Mouse (Mus musculus) cerebellum, adult (tissue): ENCODE data around the gene Trhr2.

Experiments
- ATAC-seq: cut with Nextera tagmentation; 2 replicates; pipeline ENCODE4 v1.9.2; 2017; ENCODE audit warnings: mild to moderate bottlenecking, moderate library complexity, mixed read lengths; ENCODE audit not compliant: insufficient number of reproducible peaks, low FRiP score, low TSS enrichment

Trhr2 gene

DNA sequence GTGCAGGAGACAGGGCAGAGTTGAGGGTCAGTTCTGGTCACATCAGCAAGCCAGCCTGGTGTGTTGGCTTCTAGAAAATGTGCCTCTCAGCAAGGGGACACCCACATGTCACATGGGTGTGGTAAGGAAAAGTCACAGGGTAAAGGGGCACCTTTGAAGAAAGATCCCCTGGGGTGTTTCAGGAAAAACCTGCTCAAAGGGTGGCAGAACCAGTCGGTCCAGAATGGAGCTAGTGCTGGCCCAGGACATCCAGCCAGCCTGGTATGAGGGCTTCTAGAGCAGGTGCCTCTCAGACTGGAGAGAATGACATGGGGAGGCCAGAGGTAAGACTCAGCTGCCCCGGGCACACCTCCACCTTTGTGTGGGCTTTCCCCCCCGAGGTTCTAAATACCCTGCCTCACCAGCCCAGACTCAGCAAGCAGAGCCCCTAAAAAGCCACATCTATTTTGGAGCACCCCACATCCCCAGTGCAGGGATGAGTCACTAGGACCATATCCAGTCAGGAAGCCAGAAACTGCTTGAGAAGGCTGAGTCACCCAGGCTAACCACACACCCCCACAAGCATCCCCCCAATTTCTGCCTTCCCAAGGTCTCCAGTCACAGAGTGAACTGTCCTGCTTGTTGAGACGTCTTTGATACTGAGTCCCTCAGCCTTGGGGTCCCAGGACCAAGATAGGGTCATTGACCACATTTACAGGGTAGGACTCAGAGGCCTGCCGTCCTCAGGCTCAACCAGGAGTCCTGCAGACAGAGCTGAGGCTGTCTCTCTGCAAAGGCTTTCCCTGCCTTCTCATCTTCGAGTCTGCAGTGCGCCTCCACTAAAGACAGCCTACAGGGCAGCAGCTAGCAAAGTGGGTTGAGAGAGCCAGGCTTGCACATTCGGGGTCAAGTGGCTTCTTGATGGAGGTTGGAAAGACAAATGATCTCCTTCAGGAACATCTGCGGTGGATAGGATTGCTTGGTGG lies 4.6 kb downstream of the Trhr2 start:
- no peak for ATAC-seq

DNA sequence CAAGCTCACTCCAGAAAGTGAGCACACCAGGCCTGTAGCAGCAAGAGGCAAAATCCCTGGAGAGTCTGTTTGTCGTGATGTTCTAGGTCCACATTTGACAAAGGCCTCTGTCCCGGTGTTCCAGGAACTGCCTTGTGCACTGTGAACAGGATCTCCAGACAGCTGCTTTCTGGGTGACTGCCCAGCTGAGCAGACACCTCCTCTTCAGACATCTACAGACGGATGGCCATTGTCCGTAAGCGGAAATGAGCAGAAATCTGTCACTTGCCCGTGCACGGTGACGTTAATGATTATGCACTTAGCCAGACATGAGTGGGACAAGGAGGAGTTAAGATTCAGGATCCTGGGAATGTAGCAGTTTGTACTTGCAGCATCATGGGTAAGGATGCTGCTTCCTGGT lies 6.4 kb downstream of the Trhr2 start:
- ATAC-seq = no peak

DNA sequence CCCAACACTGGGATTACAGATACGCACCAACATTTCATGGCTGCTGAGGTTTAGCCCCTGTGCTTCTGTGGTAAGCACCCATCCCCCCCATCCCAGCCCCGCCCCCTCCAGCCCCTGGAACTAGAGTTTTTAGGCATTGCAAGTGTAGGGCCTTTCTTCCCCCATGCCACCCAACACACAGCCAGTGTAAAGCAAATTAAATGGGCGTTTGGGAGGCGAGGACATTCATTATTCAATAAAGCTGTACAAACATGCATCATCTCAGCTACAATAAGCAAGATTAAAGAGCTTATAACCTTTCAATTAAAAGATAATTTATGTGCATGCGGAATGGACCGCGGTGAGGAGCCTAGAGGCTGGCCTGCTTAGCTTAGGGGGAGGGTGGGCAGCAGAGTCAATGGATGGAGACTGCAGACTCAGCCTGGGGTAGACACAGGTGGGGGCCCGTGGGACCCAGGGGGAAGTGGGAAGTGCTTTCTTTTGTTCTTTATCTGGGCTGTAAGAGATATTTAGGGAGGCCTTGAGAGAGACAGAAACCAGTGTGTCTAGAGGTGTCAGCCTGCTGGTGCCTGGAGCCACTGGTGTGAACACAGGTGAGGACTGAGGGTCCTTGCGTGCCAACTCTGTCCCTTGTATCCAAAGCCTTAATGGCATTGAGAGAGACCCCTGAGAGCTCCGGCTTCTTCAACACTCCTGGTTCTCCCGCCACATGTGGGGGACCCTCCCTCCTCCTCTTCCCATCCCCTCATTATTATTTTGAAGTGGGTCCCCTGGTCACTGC lies 10.0 kb downstream of the Trhr2 start:
- no peak for ATAC-seq

DNA sequence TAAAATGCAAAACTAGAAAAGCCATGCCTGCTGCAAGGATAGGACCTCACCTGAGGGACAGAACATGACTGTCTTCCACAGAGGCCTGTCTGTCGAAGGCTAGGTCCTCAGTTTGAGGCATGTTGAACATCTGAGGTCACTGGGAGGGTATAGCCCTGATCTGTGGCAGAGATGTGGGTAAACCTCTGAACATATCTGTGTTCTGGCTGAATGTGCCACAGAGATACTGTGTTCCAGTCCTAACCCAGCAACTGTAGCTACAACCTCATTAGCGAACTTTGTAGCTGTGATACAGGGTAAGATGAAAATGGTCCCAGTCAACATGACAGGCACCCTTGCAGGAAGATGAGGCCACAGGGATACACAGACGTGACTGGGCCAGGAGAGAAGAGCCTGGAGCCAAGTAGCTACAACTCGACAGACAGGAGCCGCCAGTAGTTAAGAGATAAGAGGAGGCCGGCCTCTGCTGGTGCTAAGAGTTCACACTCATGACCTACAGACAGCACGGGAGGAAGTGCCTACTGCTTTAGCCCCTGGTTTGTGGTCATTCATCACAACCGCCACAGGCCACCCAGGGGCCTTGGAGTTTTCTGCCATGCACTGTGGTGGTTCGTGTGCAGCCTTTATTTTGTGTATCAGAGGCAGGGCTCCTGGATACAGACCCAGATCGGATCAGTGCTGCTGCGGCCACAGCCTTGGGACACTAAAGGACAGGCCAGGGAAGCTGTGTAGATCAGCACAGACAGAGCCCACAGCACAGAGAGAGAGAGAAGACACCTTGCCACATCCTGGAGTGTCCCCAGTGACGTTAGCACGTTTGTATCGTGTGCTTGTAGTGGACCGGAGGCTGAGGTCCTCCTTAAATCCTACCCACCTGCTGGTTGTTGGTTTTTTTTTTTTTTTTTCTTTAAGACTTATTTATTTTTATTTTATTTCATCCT lies 10.9 kb downstream of the Trhr2 start:
- ATAC-seq = no peak

DNA sequence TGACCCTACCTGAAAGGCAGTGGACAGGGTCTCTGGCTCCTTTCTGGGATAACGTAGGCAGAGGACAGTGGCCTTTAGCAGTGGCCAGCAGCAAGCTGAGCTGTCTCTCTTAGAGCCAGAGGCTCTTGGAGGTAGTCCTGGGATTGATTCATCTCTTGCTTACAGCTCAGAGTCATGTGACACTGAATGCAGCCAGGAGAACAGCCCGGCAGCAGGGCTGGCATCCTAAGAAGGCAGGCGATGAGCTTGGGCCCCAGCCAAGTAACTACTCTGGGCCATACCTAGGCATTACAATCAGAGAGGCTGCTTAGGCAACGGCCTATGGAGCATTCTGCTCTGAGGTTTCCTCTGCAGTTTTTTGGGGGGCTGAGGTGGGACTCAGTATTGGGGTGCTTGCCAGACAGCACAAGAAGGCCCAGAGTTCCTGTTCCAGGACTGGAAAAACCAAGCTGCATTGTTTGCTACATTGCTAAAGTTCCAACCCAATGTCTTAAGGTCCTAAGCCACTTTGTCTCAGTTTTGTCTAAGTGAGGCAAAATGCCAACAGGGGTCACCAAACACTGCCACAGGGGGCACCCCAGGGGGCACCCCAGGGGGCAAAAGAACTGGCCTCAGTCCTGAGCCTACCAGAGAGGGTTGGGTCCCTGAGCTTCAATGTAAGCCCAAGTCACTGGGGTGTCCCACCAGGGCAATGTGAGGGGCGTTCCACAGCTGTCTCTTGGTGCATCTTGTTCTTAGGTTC lies 12.6 kb downstream of the Trhr2 start:
- ATAC-seq = peak; percentile 74

DNA sequence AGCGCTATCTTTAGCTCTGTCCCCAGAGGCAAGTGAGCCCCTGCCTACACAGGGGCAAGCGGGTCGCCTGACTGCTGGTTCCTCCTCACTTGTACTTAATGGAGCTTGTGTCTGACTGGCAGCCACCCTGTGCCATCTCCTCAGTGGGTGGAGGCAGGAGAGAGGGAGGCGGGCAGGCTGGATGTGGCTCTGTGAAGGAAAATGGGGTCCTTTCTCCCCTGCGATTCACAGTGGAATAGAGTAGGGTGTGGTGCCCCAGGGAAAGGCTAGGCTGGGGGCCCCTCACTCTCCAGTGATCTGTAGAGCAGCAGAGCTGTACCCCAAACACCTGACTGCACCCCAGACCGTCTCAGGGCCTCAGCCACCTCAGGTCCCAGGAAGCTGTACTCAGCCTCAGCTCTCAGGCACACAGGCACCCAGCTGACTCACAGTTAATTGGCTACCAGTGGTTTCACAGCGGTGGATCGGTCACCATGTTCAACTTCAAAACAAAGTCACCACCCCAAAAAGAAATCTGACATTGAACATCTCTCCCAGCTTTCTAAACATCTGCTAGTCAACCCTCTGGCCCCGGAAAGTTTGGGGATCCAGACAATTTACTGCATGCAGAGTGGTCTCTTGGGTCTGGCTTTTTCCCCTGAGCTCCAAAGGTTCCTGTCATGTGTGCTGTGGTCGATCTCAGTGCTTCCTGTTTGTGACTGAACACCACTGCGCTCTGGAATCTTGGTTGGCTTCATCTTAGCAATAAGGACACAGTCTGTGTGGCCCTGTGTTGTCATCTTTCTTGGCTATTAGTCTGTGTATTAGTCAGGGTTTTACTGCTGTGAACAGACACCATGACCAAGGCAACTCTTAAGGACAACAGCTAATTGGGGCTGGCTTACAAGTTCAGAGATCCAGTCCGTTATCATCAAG lies 15.1 kb downstream of the Trhr2 start:
- no peak for ATAC-seq

DNA sequence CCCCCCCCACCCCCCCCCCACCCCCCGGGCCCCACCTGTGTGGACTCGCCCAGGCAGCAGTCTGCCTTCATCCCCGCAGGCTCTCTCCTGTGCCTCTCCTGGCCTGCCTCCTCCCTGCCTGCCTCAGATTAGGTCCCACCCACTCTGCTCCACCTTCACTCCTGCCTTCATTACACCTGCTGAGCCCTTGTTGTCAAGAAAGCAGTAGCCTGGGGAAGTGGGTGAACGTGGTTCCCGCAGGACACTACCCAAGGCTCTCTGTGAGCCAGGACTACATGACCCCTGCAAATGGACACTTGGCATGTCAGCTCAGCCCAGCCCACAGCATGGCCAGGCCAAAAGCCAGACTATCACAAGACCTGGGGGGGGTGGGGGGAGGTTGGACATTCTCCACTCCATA lies 16.3 kb downstream of the Trhr2 start:
- ATAC-seq = 0 out of 2 replicates have a peak, but pooled peaks have one; percentile 7

DNA sequence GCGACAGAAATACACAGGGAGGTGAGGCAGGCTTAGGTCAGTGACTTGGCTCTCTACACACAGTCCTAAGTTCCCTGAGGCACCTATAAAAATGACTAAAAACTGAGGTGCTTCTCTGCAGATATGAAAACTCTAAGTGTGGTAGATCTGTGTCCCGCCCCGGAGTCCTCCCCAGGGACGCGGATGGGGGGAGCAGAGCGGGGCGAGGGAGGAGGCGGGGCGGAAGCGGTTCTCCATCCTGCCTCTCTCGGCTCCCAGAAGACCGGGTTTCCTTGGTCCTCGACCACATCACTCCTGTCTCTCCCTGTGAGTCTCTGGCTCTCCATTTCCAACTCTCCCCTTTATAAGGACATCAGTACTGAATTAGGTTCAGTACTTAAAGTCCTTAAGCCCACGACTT lies 16.8 kb downstream of the Trhr2 start:
- ATAC-seq = no peak

DNA sequence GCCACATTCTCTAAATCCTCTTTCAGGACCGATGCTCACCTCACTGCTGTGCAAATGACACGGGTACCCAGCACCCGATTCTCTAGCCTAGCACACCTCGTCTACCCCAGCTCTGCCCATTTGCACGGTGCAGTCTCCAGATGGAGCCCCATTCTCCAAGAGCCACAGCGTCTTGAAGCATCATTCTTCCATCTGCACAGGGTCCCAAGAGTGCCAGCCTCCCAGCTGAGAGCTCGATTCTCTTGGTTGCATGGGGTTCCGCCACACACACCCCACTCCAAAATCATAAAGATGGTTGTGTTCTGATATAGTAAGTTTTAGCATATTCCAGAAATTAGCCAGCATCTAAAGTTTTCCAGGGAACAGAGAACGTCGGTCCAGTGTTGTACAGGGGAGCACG lies 17.2 kb downstream of the Trhr2 start:
- no peak for ATAC-seq

DNA sequence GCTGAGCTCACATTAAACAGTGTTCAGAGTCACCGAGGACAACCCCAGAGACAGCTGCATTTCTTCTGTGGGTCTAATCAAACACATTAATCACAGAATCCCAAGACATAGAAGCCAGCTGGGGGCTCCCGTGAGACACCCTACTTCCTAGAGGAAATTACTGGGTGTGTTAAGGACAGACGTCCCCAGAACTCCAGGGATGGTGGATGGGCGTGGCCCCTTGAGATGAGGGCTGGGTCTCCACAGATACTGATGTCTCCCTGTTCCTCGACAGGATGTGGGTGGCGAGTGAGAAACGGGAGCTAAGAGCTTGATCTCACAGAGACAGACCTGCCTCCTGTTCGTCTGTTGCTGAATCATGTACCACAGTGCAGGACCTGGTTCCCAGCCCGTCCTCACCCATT lies 17.7 kb downstream of the Trhr2 start:
- ATAC-seq = no peak

DNA sequence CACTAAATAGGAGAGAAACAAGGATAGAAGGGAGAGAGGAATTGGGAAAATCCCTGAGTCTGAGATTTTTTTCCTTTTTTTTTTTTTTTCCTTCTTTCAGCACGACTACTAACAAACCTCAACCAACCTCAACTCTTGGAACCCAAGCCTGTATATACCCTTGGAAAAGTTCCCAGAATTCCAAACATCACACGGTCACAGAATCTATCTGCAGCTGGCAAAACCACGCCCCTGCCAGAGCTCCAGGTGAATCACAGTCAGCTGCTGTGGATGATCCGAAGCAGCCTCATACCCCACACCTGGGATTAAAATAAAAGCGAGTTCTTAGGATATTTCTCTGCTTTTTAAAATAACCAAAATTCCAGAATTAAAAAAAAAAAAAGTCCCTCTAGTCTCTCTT lies 18.2 kb downstream of the Trhr2 start:
- no peak for ATAC-seq

DNA sequence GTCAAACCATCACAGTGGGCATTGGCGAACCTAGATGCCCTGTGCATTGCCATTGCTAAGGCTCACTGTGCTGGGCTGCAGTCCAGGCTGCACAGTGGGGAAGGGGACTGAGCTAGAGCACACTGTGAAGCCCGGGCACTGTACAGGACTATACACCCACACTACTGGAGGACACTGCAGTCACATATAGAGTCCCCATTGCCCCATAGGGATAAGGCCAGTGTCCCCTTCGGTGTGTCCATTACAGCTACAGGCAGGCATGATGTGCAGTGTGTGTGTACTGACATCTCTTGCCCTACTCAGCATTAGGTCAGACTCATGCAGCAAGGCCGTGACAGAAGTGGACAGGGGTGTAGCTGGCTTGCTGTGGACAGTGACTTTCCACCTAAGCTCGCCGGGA lies 18.8 kb downstream of the Trhr2 start:
- no peak for ATAC-seq

DNA sequence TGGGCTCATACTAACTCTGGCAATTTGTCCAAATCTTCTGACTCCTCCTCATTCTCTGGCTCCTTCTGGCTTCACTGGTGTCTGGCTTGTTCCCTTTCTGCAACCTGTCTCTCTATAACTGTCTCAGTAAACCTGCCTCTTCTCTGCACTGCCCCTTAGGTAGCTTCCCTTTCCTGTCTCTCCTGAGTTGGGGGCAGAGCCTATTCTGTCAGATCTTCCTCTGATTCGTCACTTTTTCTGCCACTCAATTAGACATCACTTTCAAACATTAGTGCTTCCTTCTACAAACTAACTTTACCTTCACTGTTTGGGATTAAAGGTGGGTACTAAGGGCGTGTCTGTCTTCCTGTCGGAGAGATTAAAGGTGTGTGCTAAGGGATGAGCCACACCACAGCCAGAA lies 19.8 kb downstream of the Trhr2 start:
- ATAC-seq = no peak

DNA sequence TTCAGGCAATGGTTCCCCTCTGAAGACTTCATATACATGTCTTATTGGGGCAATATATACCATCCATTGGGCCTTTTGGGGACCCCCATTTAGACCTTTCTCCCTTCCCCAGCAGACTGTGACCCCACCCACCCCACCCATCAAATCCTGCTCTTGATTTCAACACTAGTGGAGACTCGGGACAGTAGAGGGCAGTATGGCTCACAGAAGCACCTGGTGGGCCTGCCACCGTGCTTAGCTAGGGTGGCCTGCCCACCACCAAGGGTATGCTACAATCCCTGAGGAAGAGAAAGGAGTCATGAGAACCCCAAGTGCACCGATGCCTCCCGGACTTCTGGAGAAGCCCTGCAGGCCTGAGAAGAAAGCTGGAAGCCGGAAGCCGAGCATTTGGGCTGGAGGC lies 21.7 kb downstream of the Trhr2 start:
- ATAC-seq = no peak

DNA sequence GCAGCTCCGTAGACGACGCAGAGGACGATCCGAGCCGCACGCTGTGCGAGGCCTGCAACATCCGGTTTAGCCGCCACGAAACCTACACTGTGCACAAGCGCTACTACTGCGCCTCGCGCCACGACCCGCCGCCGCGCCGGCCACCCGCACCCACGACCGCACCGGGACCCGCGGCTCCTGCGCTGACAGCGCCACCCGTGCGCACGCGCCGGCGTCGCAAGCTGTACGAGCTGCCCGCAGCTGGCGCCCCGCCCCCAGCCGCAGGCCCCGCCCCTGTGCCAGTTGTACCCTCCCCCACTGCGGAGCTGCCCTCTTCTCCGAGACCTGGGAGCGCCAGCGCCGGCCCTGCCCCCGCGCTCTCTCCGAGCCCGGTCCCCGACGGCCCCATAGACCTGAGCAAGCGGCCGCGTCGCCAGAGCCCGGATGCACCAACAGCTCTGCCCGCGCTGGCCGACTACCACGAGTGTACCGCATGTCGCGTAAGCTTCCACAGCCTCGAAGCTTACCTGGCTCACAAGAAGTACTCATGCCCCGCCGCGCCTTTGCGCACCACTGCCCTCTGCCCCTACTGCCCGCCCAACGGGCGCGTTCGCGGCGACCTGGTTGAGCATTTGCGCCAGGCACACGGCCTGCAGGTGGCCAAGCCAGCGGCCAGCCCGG lies 24.2 kb downstream of the Trhr2 start:
- no peak for ATAC-seq

DNA sequence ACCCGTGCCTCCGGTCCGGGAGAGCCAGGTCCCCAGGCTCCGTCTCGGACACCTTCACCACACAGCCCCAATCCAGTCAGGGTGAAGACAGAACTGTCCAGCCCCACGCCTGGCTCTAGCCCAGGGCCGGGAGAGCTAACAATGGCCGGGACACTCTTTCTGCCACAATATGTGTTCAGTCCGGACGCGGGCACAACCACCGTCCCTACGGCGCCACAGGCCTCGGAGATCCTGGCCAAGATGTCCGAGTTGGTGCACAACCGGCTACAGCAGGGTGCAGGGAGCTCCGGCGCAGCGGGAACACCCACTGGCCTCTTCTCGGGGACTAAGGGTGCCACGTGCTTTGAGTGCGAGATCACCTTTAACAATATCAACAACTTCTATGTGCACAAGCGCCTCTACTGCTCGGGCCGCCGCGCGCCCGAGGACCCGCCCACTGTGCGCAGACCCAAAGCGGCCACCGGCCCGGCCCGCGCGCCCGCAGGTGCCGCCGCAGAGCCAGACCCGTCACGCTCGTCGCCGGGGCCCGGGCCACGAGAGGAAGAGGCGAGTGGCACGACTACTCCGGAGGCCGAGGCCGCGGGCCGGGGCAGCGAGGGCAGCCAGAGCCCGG lies 24.8 kb downstream of the Trhr2 start:
- no peak for ATAC-seq

DNA sequence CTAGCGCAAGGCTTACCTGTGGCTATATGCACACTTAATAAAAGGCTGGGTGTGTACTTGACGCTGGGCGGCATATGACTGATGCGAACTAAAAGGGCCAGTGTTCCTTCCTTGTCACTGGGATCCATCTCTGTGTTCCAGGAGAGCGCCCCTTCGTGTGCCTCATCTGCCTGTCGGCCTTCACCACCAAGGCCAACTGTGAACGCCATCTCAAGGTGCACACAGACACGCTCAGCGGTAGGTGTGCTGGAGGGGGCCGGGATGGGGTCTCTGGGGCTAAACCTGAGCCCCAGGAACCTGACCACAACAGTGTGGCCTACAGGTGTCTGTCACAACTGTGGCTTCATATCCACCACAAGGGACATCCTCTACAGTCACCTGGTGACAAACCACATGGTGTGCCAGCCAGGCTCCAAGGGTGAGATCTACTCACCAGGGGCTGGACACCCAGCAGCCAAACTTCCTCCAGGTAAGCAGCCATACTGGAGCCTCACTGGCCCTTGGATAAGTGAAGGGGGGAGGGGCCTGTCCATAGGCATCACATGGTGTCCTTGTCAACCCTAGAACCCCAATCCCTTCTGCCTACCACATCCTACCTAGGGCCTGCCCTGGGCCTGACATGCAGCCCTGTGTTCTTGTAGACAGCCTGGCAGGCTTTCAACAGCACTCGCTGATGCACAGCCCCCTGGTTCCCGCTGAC lies 25.6 kb downstream of the Trhr2 start:
- ATAC-seq = no peak
